Mouse (Mus musculus) kidney, embryonic 15.5 days (tissue): Measurements from ENCODE around the gene Fzd7. TPM values are rescaled to one million over a fixed set of nuclear protein-coding genes. Genes with fewer than 3 reads are reported as not detected.
"Not testable (repeated sequence)": the region's sequence is repeated elsewhere in the genome, so short reads cannot be mapped to it uniquely, and the experiment has no call there.

ENCODE experiments used
- ATAC-seq: fragments of 200-750 bp; cut with Nextera tagmentation; replicated peaks from 2 replicates; pipeline ENCODE4 v1.8.0; 2017; ENCODE audit warnings: moderate TSS enrichment; ENCODE audit not compliant: low FRiP score
- H3K27ac ChIP-seq: fragments of 300-500 bp; sonication (generic); 2 replicates; pipeline ENCODE4 v1.5.1; 2015; ENCODE audit warnings: mild to moderate bottlenecking, inconsistent platforms
- H3K27me3 ChIP-seq: fragments of 300-500 bp; sonication (generic); 2 replicates; pipeline ENCODE4 v1.6.1; 2015; ENCODE audit warnings: inconsistent platforms
- H3K36me3 ChIP-seq: fragments of 300-500 bp; sonication (generic); 2 replicates; pipeline ENCODE4 v1.6.1; 2015; ENCODE audit warnings: inconsistent platforms
- H3K4me1 ChIP-seq: fragments of 300-500 bp; sonication (generic); 2 replicates; pipeline ENCODE4 v1.6.1; 2015; ENCODE audit warnings: inconsistent platforms
- H3K4me2 ChIP-seq: fragments of 300-500 bp; sonication (generic); 2 replicates; pipeline ENCODE4 v1.6.1; 2015; ENCODE audit warnings: moderate library complexity, mild to moderate bottlenecking, inconsistent platforms
- H3K4me3 ChIP-seq: fragments of 300-500 bp; sonication (generic); replicated peaks from 2 replicates; pipeline ENCODE4 v1.5.1; 2015; ENCODE audit warnings: mild to moderate bottlenecking, inconsistent platforms
- H3K9ac ChIP-seq: fragments of 300-500 bp; sonication (generic); 2 replicates; pipeline ENCODE4 v1.6.1; 2015; ENCODE audit warnings: mild to moderate bottlenecking, inconsistent platforms
- H3K9me3 ChIP-seq: fragments of 300-500 bp; sonication (generic); replicated peaks from 2 replicates; pipeline ENCODE4 v1.6.1; 2016; ENCODE audit warnings: inconsistent platforms
- WGBS: fragments of 180-500 bp; shearing (Covaris S2); methylation state at CpG from one replicate; pipeline ENCODE4 v1.1.7; 2015; ENCODE audit warnings: mixed read lengths; 5-methylcytosine and 5-hydroxymethylcytosine counted together
- polyA plus RNA-seq: library from polyadenylated mRNA; unstranded; fragments of >200 nt; fragmentation: Nextera tagmentation; extraction: Ambion mirVana; gene quantifications from 2 replicates; pipeline ENCODE4 v1.2.1, GENCODE M21; 2015

The Fzd7 gene
- polyA plus RNA-seq = 19.1 and 19.5 TPM in 2 replicates

DNA sequence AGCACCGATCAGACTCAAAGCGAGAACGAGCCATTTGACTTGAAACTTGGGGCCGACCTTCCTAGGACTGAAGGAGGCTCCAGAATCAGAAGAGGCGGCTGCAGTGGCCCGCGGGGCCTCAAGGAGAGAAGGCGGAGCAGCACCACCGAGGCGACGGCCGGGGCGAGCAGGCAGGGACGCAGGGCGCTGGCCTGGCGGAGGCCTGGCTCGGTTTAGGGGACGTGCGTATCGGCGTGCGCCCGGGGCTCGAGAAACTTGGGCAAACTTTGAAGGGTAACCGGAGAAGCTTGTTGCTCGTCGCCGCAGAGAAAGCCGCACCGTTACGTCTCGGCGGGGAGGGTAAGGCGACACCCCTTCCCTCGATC, at the start of gene Fzd7:
Fzd7 (plus strand) TSS at position 94 of the 365 bp plus-strand sequence.
- Histone ChIP-seq H3K27ac (peak within 1 kb of the TSS; percentile 99), H3K9ac (peak within 1 kb of the TSS; percentile 93), H3K4me2 (peak within 1 kb of the TSS; percentile 83), H3K27me3 (no peaks in the 10 kb centered on the region), H3K36me3 (peaks cover 5% of the 10 kb centered on the region; the same call in 1 of the 2 replicates), H3K9me3 (no peaks in the 10 kb centered on the region), H3K4me1 (peaks cover 64% of the 10 kb centered on the region), H3K4me3 (peak within 1 kb of the TSS; percentile 87)
- peak; percentile 35 for ATAC-seq
- under 1% methylated on average over 35 of the region's 35 CpGs for WGBS

DNA sequence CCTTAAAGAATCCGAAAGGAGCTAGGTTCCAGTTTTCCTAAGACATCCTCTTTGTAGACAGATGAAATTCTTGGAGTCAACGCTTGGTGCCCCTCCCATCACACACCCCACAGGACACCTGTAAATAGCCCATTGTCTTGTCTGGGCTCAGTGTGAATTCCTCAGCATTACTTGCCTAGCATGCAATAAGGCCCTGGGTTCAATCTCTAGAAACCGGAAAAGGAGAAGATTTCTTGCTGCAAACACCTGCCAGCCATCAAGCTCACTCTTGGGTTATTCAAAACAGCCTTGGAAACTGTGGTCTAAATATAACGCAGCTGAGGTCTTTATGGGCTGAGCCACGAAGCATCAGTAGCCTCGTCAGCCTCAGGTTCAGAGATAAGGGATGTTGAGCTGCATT, 48.9 kb upstream of the Fzd7 start:
- 73% methylated on average over 6 of the region's 6 CpGs for WGBS
- Histone ChIP-seq H3K27ac (no peak overlapping the region), H3K4me1 (peaks cover 39% of the 10 kb centered on the region), H3K4me3 (no peak overlapping the region), H3K27me3 (no peaks in the 10 kb centered on the region), H3K9me3 (no peaks in the 10 kb centered on the region), H3K36me3 (no peaks in the 10 kb centered on the region), H3K9ac (no peak overlapping the region), H3K4me2 (no peak overlapping the region)
- no peak for ATAC-seq

DNA sequence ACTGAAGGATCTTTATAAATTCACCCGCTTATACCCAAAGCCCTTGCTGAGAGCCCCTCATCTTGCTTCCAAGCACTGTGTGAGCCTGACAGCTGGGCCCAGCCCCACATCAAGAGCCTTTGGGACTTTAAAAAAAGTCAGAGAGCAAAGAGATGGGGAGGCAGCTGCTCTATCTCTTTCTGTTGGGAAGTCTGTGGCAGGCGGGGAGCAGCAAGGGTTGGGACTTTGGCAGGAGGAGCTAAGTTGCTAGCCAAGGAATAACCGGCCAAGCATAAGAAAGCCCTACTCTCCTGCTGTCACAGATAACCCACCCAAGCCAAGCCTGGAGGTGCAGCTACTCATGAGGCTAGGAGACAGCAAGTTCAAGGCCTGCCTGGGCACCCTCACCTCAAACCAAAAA, 48.2 kb upstream of the Fzd7 start:
- Histone ChIP-seq H3K4me2 (no peak overlapping the region), H3K36me3 (no peaks in the 10 kb centered on the region), H3K4me3 (no peak overlapping the region), H3K27me3 (no peaks in the 10 kb centered on the region), H3K27ac (no peak overlapping the region), H3K4me1 (peaks cover 40% of the 10 kb centered on the region), H3K9me3 (no peaks in the 10 kb centered on the region), H3K9ac (no peak overlapping the region)
- 70% methylated on average over 3 of the region's 3 CpGs for WGBS
- no peak for ATAC-seq

DNA sequence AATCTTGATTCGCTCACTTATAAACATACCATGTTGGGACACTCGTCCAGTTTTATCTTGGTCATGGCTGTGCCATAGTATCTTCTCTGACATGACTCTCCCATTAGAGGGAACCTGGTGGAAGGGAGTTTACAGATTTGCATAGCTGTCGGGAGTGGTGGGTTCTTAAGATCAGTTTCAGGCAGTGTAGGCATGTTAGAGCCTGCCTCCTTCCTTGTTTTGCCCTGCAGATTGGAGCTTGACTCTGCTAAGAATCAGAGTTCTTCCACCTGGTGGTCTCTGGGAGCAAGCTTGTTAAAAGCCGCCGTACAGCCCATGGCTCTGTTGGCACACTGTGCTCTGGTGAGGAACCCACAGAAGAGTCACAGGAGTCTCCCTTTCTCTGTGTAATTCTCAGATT, 47.0 kb upstream of the Fzd7 start:
- Histone ChIP-seq H3K4me3 (no peak overlapping the region), H3K27me3 (no peaks in the 10 kb centered on the region), H3K36me3 (no peaks in the 10 kb centered on the region), H3K4me1 (peaks cover 44% of the 10 kb centered on the region), H3K4me2 (no peak overlapping the region), H3K9ac (no peak overlapping the region), H3K9me3 (no peaks in the 10 kb centered on the region), H3K27ac (no peak overlapping the region)
- 84% methylated on average over 5 of the region's 5 CpGs for WGBS
- no peak for ATAC-seq

DNA sequence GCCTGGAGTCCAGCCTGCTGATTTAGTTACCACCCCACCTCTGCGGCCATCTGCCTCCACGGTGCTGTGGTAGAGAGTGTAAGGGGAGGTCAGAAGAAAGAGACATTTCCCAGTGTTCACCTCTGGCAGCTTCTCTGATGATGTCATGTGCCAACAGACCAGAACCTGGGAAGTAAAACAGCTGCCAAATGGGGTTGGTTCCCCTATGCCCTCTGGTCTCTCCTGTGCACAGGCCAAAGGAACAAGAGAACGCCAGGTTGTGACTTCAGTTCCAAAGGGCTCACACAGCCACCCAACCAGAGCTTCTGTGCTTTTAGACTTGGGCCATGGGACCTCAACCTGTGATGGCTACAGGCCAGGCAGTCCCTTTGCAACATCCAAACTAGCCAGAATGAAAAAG, 45.9 kb upstream of the Fzd7 start:
- no peak overlapping the region for H3K9ac ChIP-seq
- no peak overlapping the region for H3K4me2 ChIP-seq
- no peak overlapping the region for H3K27ac ChIP-seq
- no peak for ATAC-seq
- no peaks in the 10 kb centered on the region for H3K27me3 ChIP-seq
- no peak overlapping the region for H3K4me3 ChIP-seq
- no peaks in the 10 kb centered on the region for H3K9me3 ChIP-seq
- H3K4me1 ChIP-seq = peaks cover 35% of the 10 kb centered on the region
- H3K36me3 ChIP-seq = no peaks in the 10 kb centered on the region
- WGBS = 66% methylated on average over 3 of the region's 3 CpGs

DNA sequence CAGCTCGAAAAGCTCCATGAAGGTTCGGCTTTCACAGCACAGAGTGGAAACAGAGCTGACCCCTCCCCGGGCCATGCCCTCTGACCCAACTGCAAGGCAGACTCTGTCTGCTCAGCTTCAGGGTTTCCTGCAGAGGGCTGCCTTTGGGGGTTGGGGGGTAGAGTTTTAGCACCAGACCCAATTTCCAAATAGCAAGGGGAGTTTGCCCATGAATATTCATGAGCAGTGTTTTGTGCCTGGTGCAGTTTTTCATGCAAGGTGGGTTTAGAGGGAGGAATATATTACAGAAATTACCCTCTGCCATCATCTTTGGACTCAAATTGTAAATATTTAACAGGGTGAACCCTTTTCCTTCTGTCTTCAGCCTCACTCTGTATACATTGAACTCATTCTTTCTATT, 44.3 kb upstream of the Fzd7 start:
- H3K9me3 ChIP-seq = no peaks in the 10 kb centered on the region
- H3K9ac ChIP-seq = no peak overlapping the region
- 28% methylated on average over 3 of the region's 3 CpGs for WGBS
- no peaks in the 10 kb centered on the region for H3K27me3 ChIP-seq
- H3K4me3 ChIP-seq = no peak overlapping the region
- no peak overlapping the region for H3K4me2 ChIP-seq
- H3K4me1 ChIP-seq = peaks cover 35% of the 10 kb centered on the region
- no peaks in the 10 kb centered on the region for H3K36me3 ChIP-seq
- peak overlapping the region; percentile 79 for H3K27ac ChIP-seq
- ATAC-seq = peak; percentile 55

DNA sequence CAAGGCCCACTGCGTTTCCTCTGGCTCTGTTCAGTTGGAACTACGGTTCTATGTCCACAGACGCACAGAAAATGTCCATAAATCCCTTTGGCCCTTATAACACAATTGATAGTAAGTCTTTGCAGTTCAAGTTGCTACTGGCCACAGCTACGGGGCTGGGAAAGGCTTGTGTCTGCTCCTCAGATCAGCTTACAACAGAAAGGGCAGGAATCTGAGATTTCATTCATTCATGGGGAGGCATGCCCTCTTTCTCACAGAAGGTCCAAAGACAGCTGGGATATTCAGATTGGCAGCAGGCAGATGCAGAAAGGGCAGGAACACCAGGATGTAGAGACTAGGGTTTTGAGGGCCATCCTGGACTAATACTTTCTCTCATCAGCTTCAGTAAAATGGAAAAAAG, 43.9 kb upstream of the Fzd7 start:
- Histone ChIP-seq H3K36me3 (no peaks in the 10 kb centered on the region), H3K27me3 (no peaks in the 10 kb centered on the region), H3K9me3 (no peaks in the 10 kb centered on the region), H3K9ac (no peak overlapping the region), H3K4me1 (peaks cover 35% of the 10 kb centered on the region), H3K4me3 (no peak overlapping the region), H3K27ac (peak overlapping the region; percentile 69), H3K4me2 (no peak overlapping the region)
- ATAC-seq = no peak
- WGBS = 46% methylated on average over 4 of the region's 4 CpGs

DNA sequence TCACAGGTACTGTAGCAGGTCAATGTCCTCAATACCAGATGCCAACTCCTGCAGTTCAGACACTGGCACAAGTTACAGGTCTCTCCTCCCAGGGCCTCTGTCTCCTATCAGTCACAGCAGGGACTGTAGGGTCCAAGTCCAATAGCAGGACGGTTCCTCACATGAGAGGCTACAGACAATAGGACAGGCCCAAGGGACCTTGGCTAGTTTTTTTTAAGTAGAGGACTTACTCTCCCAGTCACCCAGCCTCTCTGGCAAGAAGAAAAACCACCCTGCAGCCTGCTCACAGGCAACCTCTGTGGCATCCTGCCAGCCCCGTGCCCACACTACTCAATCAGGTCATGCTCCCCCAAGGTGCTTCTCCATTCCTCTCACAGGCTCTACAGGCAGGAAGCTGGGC, 43.0 kb upstream of the Fzd7 start:
- Histone ChIP-seq H3K4me3 (no peak overlapping the region), H3K9me3 (no peaks in the 10 kb centered on the region), H3K36me3 (no peaks in the 10 kb centered on the region), H3K4me1 (peaks cover 31% of the 10 kb centered on the region), H3K27me3 (no peaks in the 10 kb centered on the region), H3K27ac (no peak overlapping the region), H3K4me2 (no peak overlapping the region), H3K9ac (no peak overlapping the region)
- 66% methylated on average over 2 of the region's 2 CpGs for WGBS
- no peak for ATAC-seq

DNA sequence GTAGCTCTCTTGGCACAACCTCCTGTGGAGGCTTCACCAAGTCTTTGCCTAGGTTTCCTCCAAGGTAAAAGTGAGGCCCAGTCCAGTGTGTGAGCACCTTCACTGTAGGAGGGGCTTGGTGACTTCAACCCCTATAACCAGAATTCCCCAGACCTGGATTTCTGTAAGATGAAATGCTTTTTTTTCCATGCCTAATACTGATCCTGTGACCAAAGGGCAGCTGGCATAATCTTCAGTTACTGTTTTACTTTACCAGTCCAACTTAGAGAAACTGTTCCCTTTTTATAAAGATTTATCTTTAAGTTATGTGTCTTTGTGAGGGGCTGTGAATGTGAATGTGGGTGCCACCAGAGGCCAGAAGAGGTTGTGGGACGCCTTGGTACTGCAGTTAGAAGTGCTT, 42.3 kb upstream of the Fzd7 start:
- no peaks in the 10 kb centered on the region for H3K36me3 ChIP-seq
- H3K27ac ChIP-seq = no peak overlapping the region
- no peak overlapping the region for H3K4me2 ChIP-seq
- H3K9me3 ChIP-seq = no peaks in the 10 kb centered on the region
- H3K4me3 ChIP-seq = no peak overlapping the region
- WGBS = 90% methylated on average over 1 of the region's 1 CpGs
- no peaks in the 10 kb centered on the region for H3K27me3 ChIP-seq
- ATAC-seq = no peak
- H3K9ac ChIP-seq = no peak overlapping the region
- peaks cover 30% of the 10 kb centered on the region for H3K4me1 ChIP-seq

DNA sequence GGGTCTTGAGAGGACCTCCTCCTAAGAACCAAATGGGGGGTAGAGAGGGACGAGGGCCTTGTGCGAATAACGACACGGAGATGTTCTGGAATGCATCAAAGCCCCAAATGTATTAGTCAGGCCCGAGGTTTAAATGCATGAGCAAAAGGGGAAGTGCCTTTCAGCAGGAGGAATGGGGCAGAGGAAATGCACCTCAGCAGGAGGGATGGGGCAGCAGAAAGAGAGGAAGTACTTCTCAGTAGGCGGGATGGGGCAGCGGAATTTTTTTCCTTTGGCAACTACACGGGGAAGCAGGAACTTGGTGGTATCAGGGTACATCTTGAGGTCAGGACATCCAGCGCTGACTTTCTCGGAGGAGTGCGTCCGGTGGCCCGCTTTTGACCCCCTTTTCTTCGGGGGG, 39.5 kb upstream of the Fzd7 start:
- WGBS = 90% methylated on average over 14 of the region's 14 CpGs

DNA sequence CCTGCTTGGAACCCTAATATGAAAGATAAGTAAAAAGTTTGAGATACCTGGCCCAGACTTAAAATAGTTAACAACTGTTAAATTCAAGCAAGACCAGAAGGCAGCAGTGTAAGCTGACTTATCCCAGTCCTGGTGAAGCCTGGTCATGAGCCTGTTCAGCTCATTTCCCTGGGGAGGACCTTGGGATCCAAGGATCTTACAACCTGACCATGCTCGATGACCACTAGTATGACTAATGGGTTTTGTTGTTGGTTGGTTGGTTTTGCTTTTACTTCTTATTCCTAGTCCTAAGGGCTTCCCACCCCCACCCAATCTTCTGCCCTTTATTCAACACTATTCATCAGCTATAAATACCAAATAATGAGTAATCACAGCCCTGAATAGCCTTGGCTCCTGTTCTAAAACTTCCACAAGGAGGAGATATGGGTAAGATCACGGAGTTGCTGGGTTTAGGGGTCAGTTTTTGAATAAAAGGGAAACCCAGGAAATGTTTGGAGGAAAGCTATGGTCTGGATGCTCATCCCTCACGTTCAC, 38.0 kb upstream of the Fzd7 start:
- no peak overlapping the region for H3K9ac ChIP-seq
- no peak overlapping the region for H3K4me2 ChIP-seq
- no peak for ATAC-seq
- no peaks in the 10 kb centered on the region for H3K27me3 ChIP-seq
- WGBS = 71% methylated on average over 3 of the region's 3 CpGs
- H3K27ac ChIP-seq = no peak overlapping the region
- H3K4me3 ChIP-seq = no peak overlapping the region
- H3K9me3 ChIP-seq = no peaks in the 10 kb centered on the region
- peaks cover 12% of the 10 kb centered on the region for H3K4me1 ChIP-seq
- H3K36me3 ChIP-seq = no peaks in the 10 kb centered on the region

More for the DNA sequence above, 39.5 kb upstream of the Fzd7 start:
- not testable (repeated sequence) for H3K9me3 ChIP-seq, H3K36me3 ChIP-seq, H3K9ac ChIP-seq, H3K4me3 ChIP-seq, ATAC-seq, H3K27me3 ChIP-seq, H3K4me2 ChIP-seq, H3K27ac ChIP-seq
- H3K4me1 ChIP-seq = peaks cover 13% of the 10 kb centered on the region

DNA sequence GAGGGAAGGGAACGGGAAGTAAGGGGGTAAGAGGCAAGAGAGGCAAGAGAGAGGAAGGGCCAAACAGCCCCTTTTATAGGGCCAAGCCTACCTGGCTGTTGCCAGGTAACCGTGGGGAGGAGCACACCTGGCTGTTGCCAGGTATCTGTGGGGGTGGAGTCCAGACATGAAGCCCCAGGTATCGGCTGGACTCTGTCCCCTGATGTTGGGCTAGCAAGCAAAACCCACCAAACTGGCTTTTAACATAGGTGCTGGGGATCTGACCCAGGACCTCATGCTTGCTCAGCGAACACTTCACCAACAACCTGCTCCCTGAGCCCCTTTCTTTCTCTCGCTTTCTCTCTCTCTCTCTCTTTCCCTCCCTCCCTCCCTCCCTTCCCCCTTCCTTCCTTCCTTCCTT, 37.0 kb upstream of the Fzd7 start:
- H3K9me3 ChIP-seq = no peaks in the 10 kb centered on the region
- no peaks in the 10 kb centered on the region for H3K36me3 ChIP-seq
- H3K4me3 ChIP-seq = no peak overlapping the region
- peaks cover 19% of the 10 kb centered on the region for H3K4me1 ChIP-seq
- no peaks in the 10 kb centered on the region for H3K27me3 ChIP-seq
- no peak overlapping the region for H3K9ac ChIP-seq
- no peak overlapping the region for H3K27ac ChIP-seq
- no peak for ATAC-seq
- no peak overlapping the region for H3K4me2 ChIP-seq
- WGBS = 84% methylated on average over 5 of the region's 5 CpGs
